ENCODE assay signal across 27 mouse cellular contexts in genomic region chr15:85324426-85324825, GRCm38 (mm10).
"Had no signal": no experiment of that assay in that cellular context is flagged by ENCODE, and none has a peak within 500 bp of the region (broad histone marks: within the 10 kb centered on the region; RNA-seq: fewer than 3 reads in every experiment).

No protein-coding gene starts in this region.

- H3K36me3 ChIP-seq: embryonic facial prominence, embryonic 10.5 days; embryonic facial prominence, embryonic 12.5 days; embryonic facial prominence, embryonic 13.5 days; embryonic facial prominence, embryonic 15.5 days; forebrain, embryonic 10.5 days; forebrain, embryonic 12.5 days; forebrain, embryonic 15.5 days had no signal

- DNase-seq: cerebellum, adult 9-10 months; cerebellum, adult 9-11 months; cerebellum, postnatal 10 days; cerebellum, postnatal 14 days; cerebellum, postnatal 25 days; cerebellum, postnatal 36 days; embryo, embryonic 11 days; forebrain, postnatal 0 days; gastrocnemius, adult 2 months; gastrocnemius, postnatal 10 days; gastrocnemius, postnatal 14 days; gastrocnemius, postnatal 25 days; gastrocnemius, postnatal 36 days; heart, adult 11 months; heart, adult 18-20 months; heart, adult 2 months had no signal

- H3K27ac ChIP-seq: embryonic facial prominence, embryonic 10.5 days; embryonic facial prominence, embryonic 12.5 days; embryonic facial prominence, embryonic 13.5 days; embryonic facial prominence, embryonic 15.5 days; forebrain, embryonic 10.5 days; forebrain, embryonic 12.5 days; forebrain, embryonic 13.5 days; forebrain, embryonic 15.5 days; gastrocnemius, adult 2 months; heart, adult 2 months had no signal

- H3K9ac ChIP-seq: embryonic facial prominence, embryonic 12.5 days; embryonic facial prominence, embryonic 13.5 days; embryonic facial prominence, embryonic 15.5 days; forebrain, embryonic 12.5 days; forebrain, embryonic 13.5 days; forebrain, embryonic 15.5 days; forebrain, postnatal 0 days had no signal

- H3K9me3 ChIP-seq: embryonic facial prominence, embryonic 10.5 days; embryonic facial prominence, embryonic 12.5 days; embryonic facial prominence, embryonic 13.5 days; embryonic facial prominence, embryonic 15.5 days; forebrain, embryonic 10.5 days; forebrain, embryonic 12.5 days; forebrain, embryonic 13.5 days; forebrain, embryonic 15.5 days had no signal

- H3K27me3 ChIP-seq: embryonic facial prominence, embryonic 12.5 days; embryonic facial prominence, embryonic 13.5 days; forebrain, embryonic 13.5 days; forebrain, embryonic 15.5 days had no signal

- H3K4me1 ChIP-seq: embryonic facial prominence, embryonic 10.5 days; embryonic facial prominence, embryonic 12.5 days; embryonic facial prominence, embryonic 13.5 days; forebrain, embryonic 12.5 days; forebrain, embryonic 13.5 days; forebrain, embryonic 15.5 days had no signal

- ATAC-seq: forebrain, embryonic 13.5 days; forebrain, embryonic 14.5 days; forebrain, embryonic 15.5 days; forebrain, embryonic 16.5 days; forebrain, postnatal 0 days had no signal

- H3K4me2 ChIP-seq: embryonic facial prominence, embryonic 12.5 days; embryonic facial prominence, embryonic 13.5 days; embryonic facial prominence, embryonic 15.5 days; forebrain, embryonic 12.5 days; forebrain, embryonic 13.5 days; forebrain, embryonic 15.5 days had no signal

- H3K4me3 ChIP-seq: embryonic facial prominence, embryonic 10.5 days; embryonic facial prominence, embryonic 12.5 days; embryonic facial prominence, embryonic 13.5 days; embryonic facial prominence, embryonic 15.5 days; erythroblast, embryonic 14.5 days; forebrain, embryonic 10.5 days; forebrain, embryonic 12.5 days; forebrain, embryonic 13.5 days; forebrain, embryonic 15.5 days; gastrocnemius, adult 2 months; heart, adult 2 months had no signal
